Mouse (Mus musculus) forebrain, embryonic 10.5 days (tissue): ENCODE data around the gene Ceacam2. TPM values are rescaled to one million over a fixed set of nuclear protein-coding genes. Genes with fewer than 3 reads are reported as not detected.
A peak's percentile ranks its signal among the peaks of the same experiment; 100 is the strongest.
"Not testable (repeated sequence)": the region's sequence is repeated elsewhere in the genome, so short reads cannot be mapped to it uniquely, and the experiment has no call there.

Experiments
- DNase-seq: peaks from one replicate; pipeline ENCODE4 v3.0.0-alpha.2; 2017; ENCODE audit warnings: low spot score; ENCODE audit errors: extremely low spot score
- H3K27ac ChIP-seq: fragments of 300-500 bp; sonication (generic); 2 replicates; pipeline ENCODE4 v1.5.1; 2016; ENCODE audit warnings: mild to moderate bottlenecking
- H3K27me3 ChIP-seq: fragments of 300-500 bp; sonication (generic); 2 replicates; pipeline ENCODE4 v1.6.1; 2016; ENCODE audit warnings: mild to moderate bottlenecking; ENCODE audit not compliant: poor library complexity, severe bottlenecking
- H3K36me3 ChIP-seq: fragments of 300-500 bp; sonication (generic); replicated peaks from 2 replicates; pipeline ENCODE4 v1.6.1; 2016; ENCODE audit warnings: mild to moderate bottlenecking, moderate library complexity
- H3K4me1 ChIP-seq: fragments of 300-500 bp; sonication (generic); 2 replicates; pipeline ENCODE4 v1.6.1; 2016
- H3K4me3 ChIP-seq: fragments of 300-500 bp; sonication (generic); 2 replicates; pipeline ENCODE4 v1.5.1; 2016; ENCODE audit warnings: mild to moderate bottlenecking, moderate library complexity
- H3K9me3 ChIP-seq: fragments of 300-500 bp; sonication (generic); 2 replicates; pipeline ENCODE4 v1.6.1; 2016; ENCODE audit warnings: mild to moderate bottlenecking, moderate library complexity
- WGBS: fragments of 180-500 bp; shearing (Covaris S2); methylation state at CpG from one replicate; pipeline ENCODE4 v1.1.7; 2016; 5-methylcytosine and 5-hydroxymethylcytosine counted together
- polyA plus RNA-seq: library from polyadenylated mRNA; unstranded; fragments of >200 nt; fragmentation: Nextera tagmentation; extraction: Ambion mirVana; gene quantifications from 2 replicates; pipeline ENCODE4 v1.2.1, GENCODE M21; 2016

Gene Ceacam2
- polyA plus RNA-seq, 1 experiment from 2014 or later, result not detected

DNA sequence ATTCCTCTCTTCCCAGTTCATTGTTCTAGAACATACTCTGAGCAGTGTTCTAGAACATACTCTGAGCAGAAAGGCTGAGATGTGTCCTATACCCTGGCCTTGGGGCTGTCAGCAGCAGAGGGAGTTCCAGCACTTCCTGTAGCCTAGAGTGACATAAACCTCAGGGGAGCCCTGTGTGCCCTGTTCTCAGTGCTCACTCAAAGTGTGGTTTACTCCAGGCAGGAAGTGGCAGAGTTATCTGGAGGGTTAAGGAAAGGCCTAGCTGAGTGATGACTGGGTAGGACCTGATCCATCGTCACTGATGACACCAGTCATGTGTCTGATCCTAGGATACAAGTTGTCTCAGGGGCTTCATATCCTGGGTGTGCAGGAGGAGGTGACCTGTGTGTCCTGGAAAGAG, 297 bp upstream of the Ceacam2 start:
- H3K36me3 ChIP-seq, H3K4me3 ChIP-seq, H3K9me3 ChIP-seq, H3K4me1 ChIP-seq, DNase-seq, H3K27me3 ChIP-seq, H3K27ac ChIP-seq: not testable (repeated sequence)
- 80% methylated on average over 1 of the region's 1 CpGs for WGBS

DNA sequence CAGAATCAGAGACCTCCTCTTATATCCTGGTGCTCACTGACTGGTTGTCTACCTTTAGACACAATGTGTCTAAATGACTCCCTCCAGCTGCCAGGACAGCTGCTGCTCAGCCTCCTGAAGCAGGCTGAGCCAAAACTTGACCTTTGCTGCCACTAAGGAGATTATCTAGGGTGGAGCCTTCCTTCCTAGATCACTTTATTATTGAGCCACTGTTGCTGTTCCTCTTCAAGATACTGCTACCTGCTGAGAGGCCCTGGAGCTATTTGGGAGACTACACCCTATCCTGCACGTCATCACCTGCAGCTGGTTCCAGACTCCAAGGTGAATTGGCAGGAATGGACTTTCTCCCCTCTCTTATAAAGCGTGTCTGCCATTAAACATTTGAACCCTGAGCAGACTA, 8.8 kb downstream of the Ceacam2 start:
- H3K4me1 ChIP-seq, result no peaks in the 10 kb centered on the region
- no peak overlapping the region for H3K27ac ChIP-seq
- peaks cover 10% of the 10 kb centered on the region; the same call in 1 of the 2 replicates for H3K9me3 ChIP-seq
- H3K27me3 ChIP-seq, result no peaks in the 10 kb centered on the region
- no peak overlapping the region for H3K4me3 ChIP-seq
- DNase-seq, result no peak
- H3K36me3 ChIP-seq, result no peaks in the 10 kb centered on the region
- WGBS, result 74% methylated on average over 2 of the region's 2 CpGs

DNA sequence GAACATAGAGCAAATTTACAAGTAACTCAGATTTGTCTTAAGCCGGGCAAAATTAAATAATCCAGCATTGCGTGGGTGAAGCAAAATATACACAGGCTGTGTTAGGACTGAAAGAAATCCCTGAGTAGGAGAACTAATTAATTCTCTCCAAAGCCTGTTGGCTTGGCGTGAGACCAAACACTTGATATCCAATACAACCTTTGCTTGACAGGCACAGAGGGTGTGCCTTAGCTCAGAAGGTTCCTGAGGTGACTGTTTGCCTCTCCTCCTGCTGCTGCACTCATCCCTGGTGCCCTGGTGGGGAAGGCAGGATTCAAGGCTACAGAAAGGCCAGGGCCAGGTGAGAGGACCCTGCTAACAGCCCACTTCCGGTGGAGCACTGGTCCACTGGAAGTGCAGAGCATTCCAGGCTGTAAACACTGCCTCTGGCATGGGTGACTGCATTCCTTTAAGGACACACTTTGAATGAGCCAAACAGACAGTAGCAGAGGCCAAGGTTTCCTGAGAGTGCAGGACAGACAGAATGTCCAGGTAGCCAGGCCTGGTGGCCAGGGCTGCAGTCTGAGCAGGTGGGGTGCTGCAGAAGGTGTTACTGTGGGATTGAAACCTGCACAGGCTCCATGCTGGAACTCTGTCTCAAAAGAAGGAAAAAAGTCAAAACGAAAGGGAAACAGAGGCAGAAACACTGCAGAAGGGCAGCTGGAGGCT, 23.4 kb downstream of the Ceacam2 start:
- not testable (repeated sequence) for H3K9me3 ChIP-seq, H3K4me1 ChIP-seq, DNase-seq, H3K4me3 ChIP-seq, H3K27ac ChIP-seq, H3K36me3 ChIP-seq, H3K27me3 ChIP-seq
- WGBS, result 92% methylated on average over 3 of the region's 5 CpGs

DNA sequence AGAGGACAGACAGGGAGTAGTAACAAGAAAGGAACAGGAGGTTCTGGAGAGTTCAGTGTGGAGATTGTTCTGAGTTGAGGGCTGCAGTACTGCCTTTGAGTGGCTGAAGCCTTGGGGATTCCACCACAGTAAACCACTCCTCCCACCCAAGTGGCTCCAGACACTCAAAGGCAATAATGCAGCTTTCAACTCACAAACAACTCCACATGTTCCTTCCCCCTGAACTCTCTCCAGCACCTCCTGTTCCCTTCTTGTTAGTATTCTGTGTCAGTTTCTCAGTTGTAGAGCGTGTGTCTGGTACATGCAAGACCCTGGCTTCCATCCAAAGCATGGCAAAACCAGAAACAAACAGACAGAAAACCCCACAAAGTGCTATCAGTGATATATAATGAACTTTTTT, 24.0 kb downstream of the Ceacam2 start:
- not testable (repeated sequence) for H3K27me3 ChIP-seq, H3K36me3 ChIP-seq, H3K4me3 ChIP-seq, H3K27ac ChIP-seq, H3K4me1 ChIP-seq, H3K9me3 ChIP-seq, DNase-seq
- 86% methylated on average over 1 of the region's 1 CpGs for WGBS

DNA sequence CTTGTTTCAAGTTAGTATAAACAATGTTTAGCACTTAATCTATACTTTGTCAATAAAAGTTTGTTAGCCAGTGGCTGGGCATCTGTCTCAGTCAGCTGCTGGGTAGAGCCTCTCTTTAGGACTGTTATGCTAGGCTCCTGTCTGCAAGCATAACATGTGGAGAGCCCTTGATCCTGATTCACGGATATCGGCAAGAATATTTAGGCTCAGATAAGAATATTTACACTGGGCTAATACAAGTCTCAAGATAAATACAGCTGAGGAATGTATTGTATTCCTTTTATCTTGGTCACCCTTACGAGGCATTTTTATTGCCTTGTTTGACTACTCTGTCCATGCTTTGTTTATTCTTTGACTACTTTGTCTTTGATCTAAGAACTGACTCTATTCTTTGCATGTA, 29.7 kb downstream of the Ceacam2 start:
- 87% methylated on average over 3 of the region's 3 CpGs for WGBS
- no peaks in the 10 kb centered on the region for H3K27me3 ChIP-seq
- no peaks in the 10 kb centered on the region for H3K36me3 ChIP-seq
- no peaks in the 10 kb centered on the region for H3K9me3 ChIP-seq
- H3K4me1 ChIP-seq, result no peaks in the 10 kb centered on the region
- DNase-seq, result no peak
- no peak overlapping the region for H3K4me3 ChIP-seq
- H3K27ac ChIP-seq, result no peak overlapping the region

DNA sequence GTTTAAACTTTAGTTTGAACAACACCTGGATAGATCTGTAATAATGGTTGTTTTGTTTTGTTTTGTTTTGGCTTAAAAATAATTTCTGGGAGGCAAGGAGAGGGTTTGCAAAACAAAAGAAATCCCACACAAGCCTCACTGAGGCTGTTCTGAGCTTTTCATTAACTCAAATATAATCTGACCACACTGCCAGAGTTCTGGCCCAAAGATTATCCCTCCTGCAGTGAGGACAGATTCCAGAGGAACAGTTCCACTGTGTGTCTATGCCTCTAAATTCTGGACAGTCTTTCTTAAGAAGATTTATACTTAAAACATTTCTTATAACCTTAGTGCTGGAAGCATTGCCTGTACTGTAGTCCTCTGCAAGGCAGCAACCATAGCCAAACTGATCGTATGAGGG, 45.0 kb downstream of the Ceacam2 start:
- Histone ChIP-seq H3K9me3 (no peaks in the 10 kb centered on the region), H3K4me3 (no peak overlapping the region), H3K27me3 (no peaks in the 10 kb centered on the region), H3K27ac (no peak overlapping the region), H3K36me3 (no peaks in the 10 kb centered on the region), H3K4me1 (no peaks in the 10 kb centered on the region)
- DNase-seq, result no peak
- 85% methylated on average over 1 of the region's 1 CpGs for WGBS

DNA sequence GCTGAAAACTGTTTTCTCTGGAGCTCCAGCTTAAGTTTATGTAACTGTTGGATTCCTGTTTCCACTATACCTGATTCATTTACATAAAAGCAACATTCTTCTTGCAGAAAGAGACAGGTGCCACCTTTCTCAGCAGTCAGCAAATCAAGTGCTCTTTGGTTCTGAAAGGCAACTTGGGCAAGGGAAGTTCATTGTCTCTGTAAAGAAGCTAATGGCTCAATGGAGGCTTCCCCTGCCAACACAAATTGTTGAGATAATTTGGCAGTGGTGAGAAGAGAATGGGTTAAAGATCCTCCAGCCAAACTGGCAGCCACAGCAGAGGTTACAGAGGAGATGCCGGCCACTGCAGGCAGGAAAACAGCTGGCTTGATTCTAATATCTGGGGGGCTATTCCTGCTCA, 49.0 kb downstream of the Ceacam2 start:
- DNase-seq, H3K4me3 ChIP-seq, H3K27me3 ChIP-seq, H3K27ac ChIP-seq, H3K9me3 ChIP-seq, H3K4me1 ChIP-seq, H3K36me3 ChIP-seq: not testable (repeated sequence)
- 60% methylated on average over 1 of the region's 1 CpGs for WGBS

DNA sequence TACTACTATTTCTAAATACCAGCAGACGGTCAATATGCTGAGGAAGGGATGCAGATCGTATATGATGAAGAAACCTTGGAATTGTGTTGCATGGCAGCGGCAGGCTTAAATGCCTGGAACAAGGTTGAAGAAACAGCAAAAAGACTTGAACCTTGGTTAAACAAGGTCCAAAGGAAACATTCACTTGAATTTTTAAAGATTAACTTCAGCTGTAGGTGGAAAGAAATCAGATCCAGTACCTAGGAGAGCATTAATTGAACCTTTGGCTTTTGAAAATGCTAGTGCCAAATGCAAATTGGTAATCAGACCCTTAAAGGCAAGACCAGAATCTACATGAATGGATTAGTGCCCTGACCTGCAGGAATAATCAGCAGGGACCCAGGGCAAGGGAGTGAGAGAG, 50.3 kb downstream of the Ceacam2 start:
- H3K9me3 ChIP-seq, H3K27me3 ChIP-seq, H3K4me1 ChIP-seq, H3K4me3 ChIP-seq, H3K27ac ChIP-seq, H3K36me3 ChIP-seq, DNase-seq: not testable (repeated sequence)
- WGBS, result 90% methylated on average over 3 of the region's 3 CpGs

DNA sequence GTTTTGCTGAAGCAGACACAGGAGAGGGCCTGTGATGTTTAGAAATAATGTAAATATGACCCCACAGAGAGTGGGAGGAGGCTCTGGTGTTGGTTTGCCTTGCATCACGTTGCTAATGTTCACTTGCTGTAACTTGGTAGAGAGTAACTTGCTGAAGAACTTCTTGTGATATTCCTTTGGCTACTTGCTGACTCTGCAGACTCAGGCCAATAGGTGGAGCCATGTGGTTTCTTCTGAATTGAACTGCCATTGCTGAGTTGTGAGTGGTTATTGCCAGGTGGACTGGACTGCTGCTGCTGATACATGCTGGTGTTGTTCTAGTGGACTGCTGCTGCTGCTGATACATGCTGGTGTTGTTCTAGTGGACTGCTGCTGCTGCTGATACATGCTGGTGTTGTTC, 53.5 kb downstream of the Ceacam2 start:
- Histone ChIP-seq H3K27ac (no peak overlapping the region), H3K27me3 (no peaks in the 10 kb centered on the region), H3K36me3 (no peaks in the 10 kb centered on the region), H3K4me3 (no peak overlapping the region), H3K4me1 (no peaks in the 10 kb centered on the region), H3K9me3 (no peaks in the 10 kb centered on the region)
- WGBS, result 23% methylated on average over 1 of the region's 1 CpGs
- DNase-seq, result no peak

DNA sequence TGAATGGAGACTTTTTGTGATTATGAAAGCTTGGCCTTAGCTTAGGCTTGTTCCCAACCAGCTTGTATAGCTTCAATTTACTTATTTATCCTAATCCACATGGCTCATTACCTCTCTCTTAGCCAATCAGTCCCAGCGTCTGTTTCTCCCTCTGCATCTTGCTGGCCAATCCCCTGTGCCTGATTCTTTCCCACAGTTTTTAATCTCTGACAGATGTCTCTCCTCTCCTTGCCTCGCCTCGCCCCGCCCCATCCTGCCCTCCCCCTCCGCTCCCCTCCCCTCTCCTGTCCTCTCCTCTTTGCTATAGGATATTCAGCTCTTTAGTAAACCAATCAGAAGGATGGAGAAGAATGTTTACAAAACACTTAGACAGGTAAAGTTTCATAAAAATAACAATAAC, 54.6 kb downstream of the Ceacam2 start:
- WGBS, result 77% methylated on average over 5 of the region's 5 CpGs

DNA sequence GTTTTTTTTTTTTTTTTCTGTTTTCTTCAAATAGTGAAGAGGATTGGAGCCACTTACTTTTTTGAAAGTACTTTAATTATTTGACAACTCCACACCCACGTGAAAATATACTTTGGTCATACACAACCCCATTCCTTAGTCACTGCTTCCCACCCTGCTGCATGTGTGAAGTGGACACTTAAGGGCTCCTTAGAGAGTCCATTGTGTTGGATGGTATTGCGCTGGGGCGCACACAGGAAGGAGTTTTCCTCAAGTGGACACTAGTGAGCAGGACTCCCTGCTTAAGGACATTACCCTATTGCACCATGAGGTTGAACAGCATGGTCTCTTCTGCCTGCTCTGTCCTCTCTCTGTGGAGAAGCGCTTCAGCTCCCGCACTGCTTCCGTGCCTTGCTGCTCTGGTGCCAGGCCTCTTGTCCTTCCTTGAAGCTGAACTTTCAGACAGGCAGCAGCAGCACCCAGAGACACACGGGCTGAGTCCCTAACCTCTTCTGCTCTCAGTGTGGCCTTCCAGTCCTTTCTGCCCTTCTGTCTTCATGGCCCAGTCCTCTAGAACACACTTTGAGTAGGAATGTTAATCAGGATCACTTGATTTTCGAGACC, 56.4 kb downstream of the Ceacam2 start:
- Histone ChIP-seq H3K27ac (no peak overlapping the region), H3K4me1 (no peaks in the 10 kb centered on the region), H3K4me3 (no peak overlapping the region), H3K36me3 (no peaks in the 10 kb centered on the region), H3K9me3 (no peaks in the 10 kb centered on the region), H3K27me3 (no peaks in the 10 kb centered on the region)
- 84% methylated on average over 8 of the region's 8 CpGs for WGBS
- no peak for DNase-seq

More for the DNA sequence above, 54.6 kb downstream of the Ceacam2 start:
- H3K27ac ChIP-seq, result no peak overlapping the region
- no peaks in the 10 kb centered on the region for H3K9me3 ChIP-seq
- H3K36me3 ChIP-seq, result no peaks in the 10 kb centered on the region
- no peak overlapping the region for H3K4me3 ChIP-seq
- no peak for DNase-seq
- H3K4me1 ChIP-seq, result no peaks in the 10 kb centered on the region
- H3K27me3 ChIP-seq, result no peaks in the 10 kb centered on the region

DNA sequence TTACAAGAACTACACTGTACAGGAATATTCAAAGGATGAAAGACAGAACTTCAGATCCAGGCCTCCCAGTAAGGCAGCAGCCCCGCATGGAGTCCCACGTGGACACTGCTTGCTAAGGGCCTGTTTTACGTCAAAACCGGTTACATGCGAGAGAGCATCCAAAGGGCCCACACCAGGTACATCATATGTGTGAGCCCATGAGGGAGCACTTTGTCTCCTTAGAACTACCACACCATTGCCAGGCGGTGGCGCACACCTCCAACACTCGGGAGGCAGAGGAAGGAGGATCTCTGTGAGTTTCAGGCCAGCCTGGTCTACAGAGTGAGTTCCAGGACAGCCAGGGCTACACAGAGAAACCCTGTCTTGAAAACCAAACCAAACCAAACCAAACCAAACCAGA, 58.9 kb downstream of the Ceacam2 start:
- H3K9me3 ChIP-seq, H3K27ac ChIP-seq, H3K4me3 ChIP-seq, H3K36me3 ChIP-seq, H3K27me3 ChIP-seq, H3K4me1 ChIP-seq, DNase-seq: not testable (repeated sequence)
- WGBS, result 61% methylated on average over 8 of the region's 8 CpGs

DNA sequence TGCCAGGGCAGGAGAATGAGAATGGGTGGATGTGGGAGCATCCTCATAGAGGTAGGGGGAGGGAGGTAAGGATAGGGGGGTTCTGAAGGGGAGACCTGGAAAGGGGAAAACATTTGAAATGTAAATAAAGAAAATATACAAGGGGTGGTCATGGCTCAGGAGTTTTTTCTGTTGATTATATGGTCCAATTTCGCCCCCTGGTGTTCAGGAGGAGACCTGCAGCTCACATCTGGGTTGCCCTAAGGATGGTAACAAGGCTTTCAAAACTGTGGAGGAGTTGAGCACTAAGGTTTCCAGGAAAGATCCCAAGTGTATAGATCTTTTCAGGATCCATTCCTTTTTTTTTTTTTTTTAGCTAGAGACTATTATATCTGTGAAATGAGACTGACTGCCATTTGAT, 60.2 kb downstream of the Ceacam2 start:
- no peak for DNase-seq
- H3K9me3 ChIP-seq, result no peaks in the 10 kb centered on the region
- no peaks in the 10 kb centered on the region for H3K36me3 ChIP-seq
- H3K27ac ChIP-seq, result no peak overlapping the region
- no peak overlapping the region for H3K4me3 ChIP-seq
- 0% methylated on average over 1 of the region's 1 CpGs for WGBS
- H3K4me1 ChIP-seq, result peaks cover 5% of the 10 kb centered on the region
- no peaks in the 10 kb centered on the region for H3K27me3 ChIP-seq

DNA sequence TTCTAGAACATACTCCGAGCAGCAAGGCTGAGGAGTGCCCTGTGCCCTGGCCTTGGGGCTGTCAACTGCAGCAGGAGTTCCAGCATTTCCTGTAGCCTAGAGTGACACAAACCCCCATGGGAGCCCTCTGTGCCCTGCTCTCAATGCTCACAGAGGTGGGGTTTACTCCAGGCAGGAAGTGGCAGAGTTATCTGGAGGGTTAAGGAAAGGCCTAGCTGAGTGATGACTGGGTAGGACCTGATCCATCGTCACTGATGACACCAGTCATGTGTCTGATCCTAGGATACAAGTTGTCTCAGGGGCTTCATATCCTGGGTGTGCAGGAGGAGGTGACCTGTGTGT, 61.9 kb downstream of the Ceacam2 start:
- not testable (repeated sequence) for H3K36me3 ChIP-seq, H3K4me3 ChIP-seq, H3K9me3 ChIP-seq, H3K4me1 ChIP-seq, DNase-seq, H3K27me3 ChIP-seq
- H3K27ac ChIP-seq, result 0 out of 2 replicates have a peak overlapping the region, but pooled peaks have one; percentile 20
- WGBS, result 81% methylated on average over 2 of the region's 2 CpGs
